Mouse (Mus musculus): ENCODE results near the gene Spcs2.

Gene Spcs2

DNA sequence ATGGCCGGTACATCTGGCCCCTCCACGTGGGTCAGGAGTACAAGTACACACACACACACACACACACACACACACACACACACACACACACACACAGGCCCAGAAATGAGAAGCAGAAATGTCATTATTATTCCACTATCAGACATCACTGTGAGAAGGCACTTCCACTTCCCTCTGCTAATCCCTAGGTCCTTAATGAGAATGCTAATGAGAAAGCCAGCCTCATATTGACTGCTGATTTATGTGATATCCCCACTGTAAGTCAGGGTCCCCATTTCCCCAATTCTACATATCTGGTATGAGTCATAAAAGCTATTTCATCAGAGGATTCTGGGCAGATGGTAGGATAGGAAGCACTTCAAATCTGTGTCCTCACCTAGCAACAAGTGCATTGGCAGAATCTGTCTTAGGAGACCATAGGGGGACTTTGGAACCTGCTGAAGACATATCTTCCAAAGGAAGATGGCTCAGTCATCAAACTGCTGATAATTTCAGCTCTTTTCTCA is 24.0 kb upstream of the Spcs2 start:
- DNase-seq (ENCODE audit: low read depth, low spot score), result no peak
- Histone ChIP-seq H3K36me3 (ENCODE audit: control insufficient read depth, insufficient read depth, low read length, poor library complexity, severe bottlenecking) (no peaks in the 10 kb centered on the region), H3K27me3 (ENCODE audit: control insufficient read depth, insufficient read depth, low read length, poor library complexity, severe bottlenecking) (no peaks in the 10 kb centered on the region)

DNA sequence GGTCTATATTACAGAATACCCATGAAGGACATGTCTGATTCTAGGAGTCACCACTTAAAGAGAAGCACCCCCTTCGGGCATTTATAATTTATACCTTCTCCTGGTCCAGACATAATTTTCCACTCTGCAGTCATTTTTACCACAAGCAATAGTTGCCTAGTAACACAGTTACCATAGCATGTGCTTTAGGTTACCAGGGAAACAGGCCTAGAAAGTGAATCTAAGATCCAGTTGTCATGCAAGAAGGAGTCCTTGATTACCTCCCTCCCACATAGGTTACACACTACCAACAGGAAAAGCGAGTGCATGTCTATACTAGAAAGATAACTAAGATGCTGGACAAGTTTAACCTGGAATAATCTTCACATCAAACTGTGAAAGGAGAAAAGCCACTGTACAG is 15.0 kb upstream of the Spcs2 start:
- no peaks in the 10 kb centered on the region for H3K27me3 ChIP-seq (ENCODE audit: control insufficient read depth, insufficient read depth, low read length, poor library complexity, severe bottlenecking)
- no peaks in the 10 kb centered on the region for H3K36me3 ChIP-seq (ENCODE audit: control insufficient read depth, insufficient read depth, low read length, poor library complexity, severe bottlenecking)

GRCm38 (mm10) chr7:99876345-99876744 is 13.1 kb upstream of the Spcs2 start:
- DNase-seq (ENCODE audit: low read depth, low spot score), result peak; percentile 84
- Histone ChIP-seq H3K36me3 (ENCODE audit: control insufficient read depth, insufficient read depth, low read length, poor library complexity, severe bottlenecking) (no peaks in the 10 kb centered on the region), H3K27me3 (ENCODE audit: control insufficient read depth, insufficient read depth, low read length, poor library complexity, severe bottlenecking) (no peaks in the 10 kb centered on the region)

More for the DNA sequence above, 15.0 kb upstream of the Spcs2 start:
- no peak for DNase-seq (ENCODE audit: low read depth, low spot score)

GRCm38 (mm10) chr7:99875891-99876290 is 12.6 kb upstream of the Spcs2 start:
- Histone ChIP-seq H3K27me3 (ENCODE audit: control insufficient read depth, insufficient read depth, low read length, poor library complexity, severe bottlenecking) (no peaks in the 10 kb centered on the region), H3K36me3 (ENCODE audit: control insufficient read depth, insufficient read depth, low read length, poor library complexity, severe bottlenecking) (no peaks in the 10 kb centered on the region)
- DNase-seq (ENCODE audit: low read depth, low spot score), result no peak

DNA sequence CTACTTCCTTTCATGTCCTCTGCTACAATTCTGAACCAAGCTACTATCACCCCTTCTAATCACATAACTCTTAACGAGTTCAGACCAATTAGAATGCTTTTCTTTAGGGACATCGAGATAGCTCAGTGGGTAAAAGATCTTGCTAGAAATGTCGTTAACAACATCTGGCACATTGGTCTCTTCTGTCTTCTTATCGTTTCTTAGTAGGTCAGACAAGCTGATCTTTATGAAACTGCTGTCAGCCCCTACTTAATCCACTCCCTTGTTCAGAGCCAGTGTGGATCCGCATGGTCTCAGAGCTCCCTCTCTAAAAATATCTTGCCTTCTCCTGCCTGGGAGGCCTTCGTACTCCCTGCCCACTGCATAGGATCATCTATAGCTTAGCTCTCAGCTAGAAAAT is 10.7 kb upstream of the Spcs2 start:
- no peak for DNase-seq (ENCODE audit: low read depth, low spot score)

DNA sequence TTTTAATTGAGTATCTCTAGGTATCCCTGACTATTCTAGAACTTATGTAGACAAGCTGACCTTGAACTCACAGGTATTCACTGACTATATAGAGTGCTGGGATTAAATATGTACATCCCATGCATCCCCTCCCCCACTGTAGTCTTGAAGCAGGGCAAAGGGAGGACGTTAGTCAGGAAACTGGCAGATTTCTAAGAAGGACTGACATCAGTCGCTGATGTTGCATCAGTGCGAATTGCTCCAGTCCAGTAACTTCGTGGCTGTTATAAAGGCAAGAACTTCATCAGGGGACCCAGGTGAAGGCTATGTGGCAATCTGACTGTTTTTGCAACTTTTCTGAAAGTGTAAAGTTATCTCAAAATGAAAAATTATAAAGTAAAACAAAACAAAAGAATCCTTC is 6.0 kb upstream of the Spcs2 start:
- H3K36me3 ChIP-seq (ENCODE audit: control insufficient read depth, insufficient read depth, low read length, poor library complexity, severe bottlenecking), result no peaks in the 10 kb centered on the region
- no peaks in the 10 kb centered on the region for H3K27me3 ChIP-seq (ENCODE audit: control insufficient read depth, insufficient read depth, low read length, poor library complexity, severe bottlenecking)
- no peak for DNase-seq (ENCODE audit: low read depth, low spot score)

More for the DNA sequence above, 10.7 kb upstream of the Spcs2 start:
- Histone ChIP-seq H3K27me3 (ENCODE audit: control insufficient read depth, insufficient read depth, low read length, poor library complexity, severe bottlenecking) (no peaks in the 10 kb centered on the region), H3K36me3 (ENCODE audit: control insufficient read depth, insufficient read depth, low read length, poor library complexity, severe bottlenecking) (no peaks in the 10 kb centered on the region)

GRCm38 (mm10) chr7:99865219-99865618 is 2.0 kb upstream of the Spcs2 start:
- DNase-seq (ENCODE audit: low read depth, low spot score), result no peak
- Histone ChIP-seq H3K27me3 (ENCODE audit: control insufficient read depth, insufficient read depth, low read length, poor library complexity, severe bottlenecking) (no peaks in the 10 kb centered on the region), H3K36me3 (ENCODE audit: control insufficient read depth, insufficient read depth, low read length, poor library complexity, severe bottlenecking) (no peaks in the 10 kb centered on the region)

- Histone ChIP-seq H3K36me3 (ENCODE audit: control insufficient read depth, insufficient read depth, low read length, poor library complexity, severe bottlenecking) (no peaks in the 10 kb centered on the region), H3K27me3 (ENCODE audit: control insufficient read depth, insufficient read depth, low read length, poor library complexity, severe bottlenecking) (no peaks in the 10 kb centered on the region)
- no peak for DNase-seq (ENCODE audit: low read depth, low spot score)
Observed at GRCm38 (mm10) chr7:99864241-99865028, 1.2 kb upstream of the Spcs2 start.

GRCm38 (mm10) chr7:99858813-99859585 is 4.3 kb downstream of the Spcs2 start, which contains the start of gene Xrra1:
Gene Xrra1 (plus strand): TSS chr7:99859116.
- Histone ChIP-seq H3K36me3 (ENCODE audit: control insufficient read depth, insufficient read depth, low read length, poor library complexity, severe bottlenecking) (0 out of 2 replicates have a peak, but pooled peaks cover 1% of the 10 kb centered on the region), H3K27me3 (ENCODE audit: control insufficient read depth, insufficient read depth, low read length, poor library complexity, severe bottlenecking) (no peaks in the 10 kb centered on the region)
- peak; percentile 97 for DNase-seq (ENCODE audit: low read depth, low spot score)

- 0 out of 2 replicates have a peak, but pooled peaks cover 1% of the 10 kb centered on the region for H3K36me3 ChIP-seq (ENCODE audit: control insufficient read depth, insufficient read depth, low read length, poor library complexity, severe bottlenecking)
- no peaks in the 10 kb centered on the region for H3K27me3 ChIP-seq (ENCODE audit: control insufficient read depth, insufficient read depth, low read length, poor library complexity, severe bottlenecking)
- DNase-seq (ENCODE audit: low read depth, low spot score), result no peak
Observed at GRCm38 (mm10) chr7:99858175-99858812, 5.0 kb downstream of the Spcs2 start.

DNA sequence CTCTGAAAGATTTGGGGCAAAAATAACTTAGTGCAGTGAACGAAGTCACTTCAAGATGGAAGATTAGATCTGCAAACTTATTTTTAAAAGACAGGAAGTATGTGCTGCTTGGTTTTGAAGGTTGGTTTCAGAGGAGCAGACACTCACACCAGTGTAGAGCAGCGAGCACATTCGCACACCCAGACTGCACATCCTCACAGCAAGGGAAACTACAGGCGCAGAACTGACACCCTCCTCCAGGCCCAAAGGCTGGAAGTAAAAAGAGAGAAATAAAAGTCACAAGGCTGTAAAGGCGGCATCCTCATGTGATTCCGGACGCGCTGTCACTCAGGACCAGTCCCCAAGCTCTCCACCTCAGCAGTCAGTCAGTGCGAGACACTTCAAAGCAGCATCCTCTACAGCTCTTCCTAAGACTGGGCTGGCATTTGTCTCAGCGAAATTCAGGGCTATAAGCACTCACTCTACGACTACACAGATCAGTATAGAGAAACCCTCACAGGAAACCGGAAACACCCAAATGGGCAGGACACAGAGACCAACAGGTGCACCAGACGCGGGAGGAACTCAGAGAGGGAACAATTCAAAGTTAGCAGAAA is 6.9 kb downstream of the Spcs2 start:
- DNase-seq (ENCODE audit: low read depth, low spot score), result peak; percentile 43
- 0 out of 2 replicates have a peak, but pooled peaks cover 1% of the 10 kb centered on the region for H3K36me3 ChIP-seq (ENCODE audit: control insufficient read depth, insufficient read depth, low read length, poor library complexity, severe bottlenecking)
- H3K27me3 ChIP-seq (ENCODE audit: control insufficient read depth, insufficient read depth, low read length, poor library complexity, severe bottlenecking), result no peaks in the 10 kb centered on the region

DNA sequence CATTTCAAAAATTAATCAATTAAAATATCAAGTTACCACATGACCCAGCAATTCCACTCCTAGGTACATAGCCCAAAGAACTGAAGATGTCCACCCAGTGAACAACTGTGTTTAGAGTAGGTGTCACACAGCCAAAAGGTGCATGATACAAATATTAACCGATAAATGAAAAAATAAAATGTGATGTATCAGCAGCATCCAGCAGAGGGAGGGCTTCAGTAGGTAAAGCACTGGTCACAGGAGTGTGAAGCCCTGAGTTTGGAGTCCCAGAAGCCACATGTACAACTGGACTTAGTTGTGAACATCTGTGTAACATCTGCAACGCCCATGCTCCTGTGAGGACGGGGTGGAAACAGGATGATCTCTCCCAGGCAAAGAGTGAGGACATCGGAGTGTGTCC is 9.0 kb downstream of the Spcs2 start:
- Histone ChIP-seq H3K36me3 (ENCODE audit: control insufficient read depth, insufficient read depth, low read length, poor library complexity, severe bottlenecking) (0 out of 2 replicates have a peak, but pooled peaks cover 1% of the 10 kb centered on the region), H3K27me3 (ENCODE audit: control insufficient read depth, insufficient read depth, low read length, poor library complexity, severe bottlenecking) (no peaks in the 10 kb centered on the region)
- DNase-seq (ENCODE audit: low read depth, low spot score), result no peak

DNA sequence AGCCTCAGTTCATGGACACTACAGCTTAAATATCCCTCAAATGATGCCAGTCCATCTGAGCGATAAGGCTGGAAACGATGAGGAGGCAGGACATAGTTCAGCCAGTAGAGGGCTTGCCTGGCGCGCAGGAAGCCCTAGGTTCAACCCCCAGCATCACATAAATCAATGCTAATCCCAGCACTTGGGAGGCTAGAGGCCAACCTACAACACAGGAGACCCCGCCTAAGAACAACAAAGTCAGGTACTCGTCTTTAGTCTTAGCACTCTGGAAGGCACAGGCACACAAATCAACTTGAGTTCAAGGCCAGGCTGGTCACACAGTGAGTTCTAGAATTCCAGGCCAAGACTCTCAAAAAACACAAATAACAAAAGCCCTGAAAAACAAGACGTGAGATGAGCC is 9.9 kb downstream of the Spcs2 start:
- no peaks in the 10 kb centered on the region for H3K27me3 ChIP-seq (ENCODE audit: control insufficient read depth, insufficient read depth, low read length, poor library complexity, severe bottlenecking)
- H3K36me3 ChIP-seq (ENCODE audit: control insufficient read depth, insufficient read depth, low read length, poor library complexity, severe bottlenecking), result peaks cover 1% of the 10 kb centered on the region; the same call in 1 of the 2 replicates
- no peak for DNase-seq (ENCODE audit: low read depth, low spot score)

DNA sequence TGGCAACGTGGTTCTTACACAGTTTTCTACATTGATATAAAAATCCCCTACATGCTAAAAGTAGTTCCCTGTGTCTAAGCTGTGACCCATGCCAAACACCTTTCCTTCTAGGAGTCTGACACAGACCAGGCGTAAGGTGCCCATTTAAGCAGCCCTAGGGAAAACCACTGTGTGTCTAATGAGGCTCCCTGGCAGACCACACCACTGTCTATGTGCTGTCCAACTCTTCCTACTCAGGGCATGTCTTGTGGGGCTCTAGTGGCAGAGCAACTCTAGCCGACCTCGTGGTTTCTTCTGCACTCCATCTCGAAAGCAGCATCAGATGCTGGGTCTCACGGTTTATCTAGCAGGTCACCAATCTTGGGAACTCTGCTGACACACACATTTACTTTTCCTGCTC is 11.6 kb downstream of the Spcs2 start:
- no peak for DNase-seq (ENCODE audit: low read depth, low spot score)
- Histone ChIP-seq H3K27me3 (ENCODE audit: control insufficient read depth, insufficient read depth, low read length, poor library complexity, severe bottlenecking) (no peaks in the 10 kb centered on the region), H3K36me3 (ENCODE audit: control insufficient read depth, insufficient read depth, low read length, poor library complexity, severe bottlenecking) (peaks cover 1% of the 10 kb centered on the region)
